Mouse (Mus musculus): ENCODE results near the gene Olfr341.

Gene Olfr341

GRCm38 (mm10) chr2:36482368-36482767, at the start of gene Olfr341:
Olfr341 (minus strand) TSS chr2:36482468.
- no peak for DNase-seq (ENCODE audit: extremely low read depth, low read depth, low spot score)

- DNase-seq (ENCODE audit: extremely low read depth, low read depth, low spot score), result no peak
Observed at GRCm38 (mm10) chr2:36524698-36525097, 42.4 kb upstream of the Olfr341 start, which contains the start of gene Olfr342. Olfr342 (plus strand) TSS chr2:36524998.

GRCm38 (mm10) chr2:36473634-36474033, 8.6 kb downstream of the Olfr341 start:
- DNase-seq (ENCODE audit: extremely low read depth, low read depth, low spot score), result no peak

- no peak for DNase-seq (ENCODE audit: extremely low read depth, low read depth, low spot score)
Observed at GRCm38 (mm10) chr2:36452287-36452686, 30.0 kb downstream of the Olfr341 start, which contains the start of gene Olfr340. Olfr340 (plus strand) TSS chr2:36452587.
